Mouse (Mus musculus) CH12.LX (cell line): Measurements from ENCODE around the gene Tescl. TPM values are rescaled to one million over a fixed set of nuclear protein-coding genes. Genes with fewer than 3 reads are reported as not detected.

Experiments
- DNase-seq: peaks from one replicate; pipeline ENCODE4 v3.0.0-alpha.2; 2013; ENCODE audit errors: extremely low read depth
- H3K27ac ChIP-seq: 2 replicates; pipeline ENCODE4 v1.5.1; 2012; ENCODE audit warnings: low read depth, mild to moderate bottlenecking, control low read depth, moderate library complexity; ENCODE audit not compliant: insufficient read depth
- H3K27me3 ChIP-seq: replicated peaks from 2 replicates; pipeline ENCODE3; 2012; ENCODE audit warnings: inconsistent platforms
- H3K36me3 ChIP-seq, 2 experiments: replicated peaks in 1 of 2; 2 replicates each; pipeline versions ENCODE3 to v1.6.1; 2012; ENCODE audit warnings: inconsistent platforms in 1 of 2, low read length in 1 of 2, mild to moderate bottlenecking in 1 of 2, mixed read lengths in 1 of 2, moderate library complexity in 1 of 2; ENCODE audit not compliant: control insufficient read depth in 1 of 2, insufficient read depth in 1 of 2
- H3K4me1 ChIP-seq, 2 experiments: 2 replicates each; pipeline ENCODE4 v1.6.1; 2012; ENCODE audit warnings: inconsistent platforms in 1 of 2, moderate library complexity in 1 of 2; ENCODE audit not compliant: insufficient read depth in 2 of 2, control insufficient read depth in 1 of 2
- H3K4me2 ChIP-seq: 2 replicates; pipeline ENCODE4 v1.6.1; 2012; ENCODE audit warnings: low read depth, mild to moderate bottlenecking, control low read depth; ENCODE audit not compliant: poor library complexity, insufficient read depth, severe bottlenecking
- H3K4me3 ChIP-seq, 3 experiments: fragments of 150-350 bp in 1 of 3; sonication (generic) in 1 of 3; replicated peaks in 1 of 3; 2 replicates each; pipeline versions ENCODE3 to v1.5.1; 2011 to 2012; ENCODE audit warnings: low read depth in 2 of 3, low read length in 2 of 3, mild to moderate bottlenecking in 2 of 3, moderate library complexity in 2 of 3, control low read depth in 1 of 3, improper control_type of control experiment in 1 of 3, inconsistent platforms in 1 of 3, mixed read lengths in 1 of 3; ENCODE audit not compliant: poor library complexity in 1 of 3
- H3K79me2 ChIP-seq: replicated peaks from 2 replicates; pipeline ENCODE4 v1.6.1; 2012; ENCODE audit warnings: mild to moderate bottlenecking, moderate library complexity; ENCODE audit not compliant: control insufficient read depth, poor library complexity, insufficient read depth, severe bottlenecking; ENCODE audit errors: extremely low read depth
- H3K9ac ChIP-seq: 2 replicates; pipeline ENCODE4 v1.6.1; 2012; ENCODE audit warnings: low read depth, mild to moderate bottlenecking, control low read depth, moderate library complexity; ENCODE audit not compliant: insufficient read depth
- H3K9me3 ChIP-seq: replicated peaks from 2 replicates; pipeline ENCODE3; 2012; ENCODE audit warnings: low read length, inconsistent platforms, mixed read lengths
- BHLHE40 ChIP-seq: IDR thresholded peaks from 2 replicates; pipeline ENCODE4 v1.6.1; 2011; ENCODE audit warnings: mild to moderate bottlenecking, low read depth, low read length, improper control_type of control experiment
- CHD2 ChIP-seq: IDR thresholded peaks from 2 replicates; pipeline ENCODE4 v1.6.1; 2011; ENCODE audit warnings: low read length, improper control_type of control experiment
- ELF1 ChIP-seq: IDR thresholded peaks from 2 replicates; pipeline ENCODE4 v1.6.1; 2014; ENCODE audit warnings: low read depth, mild to moderate bottlenecking, inconsistent platforms, low read length, improper control_type of control experiment
- EP300 ChIP-seq: IDR thresholded peaks from 2 replicates; pipeline ENCODE4 v1.6.1; 2011; ENCODE audit warnings: low read length, improper control_type of control experiment
- GABPA ChIP-seq: IDR thresholded peaks from 2 replicates; pipeline ENCODE4 v1.6.1; 2012; ENCODE audit warnings: low read depth, low read length, improper control_type of control experiment, inconsistent platforms; ENCODE audit not compliant: insufficient replicate concordance
- HCFC1 ChIP-seq: IDR thresholded peaks from 2 replicates; pipeline ENCODE4 v1.6.1; 2012; ENCODE audit warnings: low read depth, mild to moderate bottlenecking, inconsistent platforms, low read length, improper control_type of control experiment
- IRF4 ChIP-seq: IDR thresholded peaks from 2 replicates; pipeline ENCODE4 v1.6.1; 2014; ENCODE audit warnings: low read depth, mild to moderate bottlenecking, inconsistent platforms, low read length, improper control_type of control experiment
- KAT2A ChIP-seq: IDR thresholded peaks from 2 replicates; pipeline ENCODE4 v1.6.1; 2012; ENCODE audit warnings: low read length, improper control_type of control experiment, inconsistent platforms; ENCODE audit not compliant: insufficient replicate concordance
- MAFK ChIP-seq: IDR thresholded peaks from 2 replicates; pipeline ENCODE4 v1.6.1; 2011; ENCODE audit warnings: low read length, improper control_type of control experiment; ENCODE audit not compliant: insufficient replicate concordance
- MAX ChIP-seq: IDR thresholded peaks from 2 replicates; pipeline ENCODE4 v1.6.1; 2011; ENCODE audit warnings: low read length, improper control_type of control experiment
- MEF2A ChIP-seq: IDR thresholded peaks from 2 replicates; pipeline ENCODE4 v1.6.1; 2014; ENCODE audit warnings: low read depth, mild to moderate bottlenecking, inconsistent platforms, low read length, improper control_type of control experiment, borderline replicate concordance
- MYC ChIP-seq: IDR thresholded peaks from 2 replicates; pipeline ENCODE4 v1.6.1; 2011; ENCODE audit warnings: low read depth, mild to moderate bottlenecking, improper control_type of control experiment, low read length
- NRF1 ChIP-seq: IDR thresholded peaks from 2 replicates; pipeline ENCODE4 v1.6.1; 2014; ENCODE audit warnings: low read depth, mild to moderate bottlenecking, inconsistent platforms, low read length, improper control_type of control experiment, moderate library complexity
- POLR2A ChIP-seq: IDR thresholded peaks from 2 replicates; pipeline ENCODE4 v1.6.1; 2011; ENCODE audit warnings: low read depth, mild to moderate bottlenecking, improper control_type of control experiment, low read length
- POLR2AphosphoS2 ChIP-seq: IDR thresholded peaks from 2 replicates; pipeline ENCODE4 v1.6.1; 2011; ENCODE audit warnings: low read depth, low read length, improper control_type of control experiment
- SMC3 ChIP-seq: IDR thresholded peaks from 2 replicates; pipeline ENCODE4 v1.6.1; 2011; ENCODE audit warnings: low read depth, low read length, improper control_type of control experiment
- TCF12 ChIP-seq: IDR thresholded peaks from 2 replicates; pipeline ENCODE4 v1.6.1; 2014; ENCODE audit warnings: low read depth, mild to moderate bottlenecking, inconsistent platforms, low read length, improper control_type of control experiment
- UBTF ChIP-seq: IDR thresholded peaks from 2 replicates; pipeline ENCODE4 v1.6.1; 2012; ENCODE audit warnings: low read depth, mild to moderate bottlenecking, inconsistent platforms, low read length, improper control_type of control experiment, moderate library complexity
- USF1 ChIP-seq: IDR thresholded peaks from 2 replicates; pipeline ENCODE4 v1.6.1; 2014; ENCODE audit warnings: low read depth, mild to moderate bottlenecking, inconsistent platforms, low read length, improper control_type of control experiment
- USF2 ChIP-seq: conservative IDR thresholded peaks from 2 replicates; pipeline ENCODE4 v1.6.1; 2011; ENCODE audit warnings: low read depth, low read length, improper control_type of control experiment
- ZC3H11A ChIP-seq: IDR thresholded peaks from 2 replicates; pipeline ENCODE4 v1.6.1; 2012; ENCODE audit warnings: low read depth, mild to moderate bottlenecking, inconsistent platforms, low read length, improper control_type of control experiment
- ZKSCAN1 ChIP-seq: IDR thresholded peaks from 2 replicates; pipeline ENCODE4 v1.6.1; 2012; ENCODE audit warnings: low read depth, inconsistent platforms, low read length, improper control_type of control experiment, borderline replicate concordance
- ZMIZ1 ChIP-seq: IDR thresholded peaks from 2 replicates; pipeline ENCODE4 v1.6.1; 2012; ENCODE audit warnings: low read depth, mild to moderate bottlenecking, inconsistent platforms, low read length, improper control_type of control experiment
- ZNF384 ChIP-seq: IDR thresholded peaks from 2 replicates; pipeline ENCODE4 v1.6.1; 2012; ENCODE audit warnings: low read depth, low read length, improper control_type of control experiment, inconsistent platforms
- dilution Hi-C: fragments of 300-500 bp; cut with MboI; formaldehyde crosslinking; loops from 2 replicates; pipeline ENCODE4 v1.14.3; 2020; ENCODE audit warnings: low sequenced_read_pairs; ENCODE audit not compliant: extremely low pct_unique_long_range_greater_than_20kb, extremely low pct_ligation_motif_present
- in situ Hi-C: fragments of 300-500 bp; cut with MboI; formaldehyde crosslinking; loops from 3 replicates; pipeline ENCODE4 v1.14.3; 2019; ENCODE audit warnings: low sequenced_read_pairs, low pct_ligation_motif_present, low pct_unique_long_range_greater_than_20kb, mixed read lengths
- polyA plus RNA-seq: library from polyadenylated mRNA; unstranded; fragments of >175 nt; gene quantifications from 2 replicates; pipeline ENCODE4 v1.2.1, GENCODE M21; 2012; ENCODE audit warnings: low read depth; ENCODE audit not compliant: insufficient read length
- total RNA-seq, 2 experiments: library from RNA; depleted of rRNA; stranded (reverse); fragments of 300-350 nt in 1 of 2; fragments of >200 nt in 1 of 2; gene quantifications; 2 replicates each; pipeline ENCODE4 v1.2.3; 2012 to 2014

Gene Tescl
- total and polyA plus RNA-seq, 3 experiments = not detected

- TF ChIP-seq CHD2 (peak; percentile 92), ZC3H11A (no peak), TCF12 (no peak; the same call in 1 of the 2 replicates), POLR2AphosphoS2 (no peak)
Observed at GRCm38 (mm10) chr7:24373538-24374379, 40.0 kb upstream of the Tescl start (continued).

DNA sequence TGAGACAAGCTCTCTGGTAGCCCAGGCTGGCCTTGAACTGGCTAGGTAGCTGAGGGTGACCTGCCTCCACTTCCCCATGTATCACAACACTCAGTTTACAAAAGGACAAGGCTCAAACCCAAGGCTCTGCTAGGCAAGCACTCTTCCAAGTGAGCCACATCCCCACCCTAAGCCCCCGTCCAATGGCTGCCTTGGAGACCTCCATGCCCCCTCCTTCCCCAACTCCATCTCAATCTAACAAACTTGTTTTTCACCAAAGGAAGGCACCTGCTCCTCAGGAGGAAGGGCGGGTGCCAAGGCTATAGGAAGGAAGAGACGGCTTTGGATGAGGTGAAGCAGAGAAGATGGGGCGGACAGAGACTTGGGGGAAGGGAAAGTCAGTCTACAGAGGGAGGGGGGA lies 39.0 kb upstream of the Tescl start:
- Histone ChIP-seq H3K4me3 (no peak overlapping the region), H3K79me2 (no peaks in the 10 kb centered on the region), H3K27me3 (no peaks in the 10 kb centered on the region), H3K4me1 (peaks cover 50 to 72% of the 10 kb centered on the region in 2 experiments), H3K36me3 (peaks cover 0 to 7% of the 10 kb centered on the region in 2 experiments), H3K9ac (no peak overlapping the region), H3K4me2 (no peak overlapping the region), H3K9me3 (no peaks in the 10 kb centered on the region), H3K27ac (no peak overlapping the region)
- DNase-seq = no peak
- no peak for TF ChIP-seq EP300
- no peak for TF ChIP-seq IRF4
- TF ChIP-seq POLR2AphosphoS2 = no peak
- no peak for TF ChIP-seq ELF1
- TF ChIP-seq MAX = no peak
- no peak for TF ChIP-seq ZC3H11A
- TF ChIP-seq SMC3 = no peak
- TF ChIP-seq ZKSCAN1 = no peak
- no peak for TF ChIP-seq KAT2A
- TF ChIP-seq UBTF = no peak
- TF ChIP-seq NRF1 = no peak
- TF ChIP-seq HCFC1 = no peak
- no peak for TF ChIP-seq POLR2A
- TF ChIP-seq ZNF384 = no peak
- in situ Hi-C loops (no loop called here), dilution Hi-C loops (no loop called here)

DNA sequence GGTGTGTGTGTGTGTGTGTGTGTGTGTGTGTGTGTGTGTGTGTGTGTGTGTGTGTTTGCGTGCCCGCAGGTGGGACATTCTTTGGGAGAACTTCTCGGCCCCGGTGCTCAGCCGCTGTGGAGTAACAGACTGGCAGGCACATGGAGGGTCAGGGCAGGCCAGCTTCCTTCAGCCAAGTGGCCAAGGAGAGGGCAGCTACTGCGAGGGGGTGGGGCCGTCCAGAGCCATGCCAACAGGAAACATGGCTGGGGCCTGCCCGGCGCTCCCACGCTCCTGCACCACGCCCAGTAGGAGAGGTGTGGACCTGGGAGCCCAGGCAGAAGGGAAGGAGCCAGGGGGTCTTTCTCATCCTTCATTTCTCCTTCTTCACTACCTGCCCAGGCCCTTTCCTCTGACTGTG lies 38.6 kb upstream of the Tescl start:
- Histone ChIP-seq H3K4me3 (no peak overlapping the region), H3K79me2 (no peaks in the 10 kb centered on the region), H3K4me2 (no peak overlapping the region), H3K4me1 (peaks cover 48 to 67% of the 10 kb centered on the region in 2 experiments), H3K27me3 (no peaks in the 10 kb centered on the region), H3K9me3 (no peaks in the 10 kb centered on the region), H3K27ac (no peak overlapping the region), H3K9ac (no peak overlapping the region), H3K36me3 (peaks cover 0 to 4% of the 10 kb centered on the region in 2 experiments)
- TF ChIP-seq MAFK (no peak), ZMIZ1 (no peak), MEF2A (no peak), POLR2A (no peak), GABPA (no peak), BHLHE40 (no peak), MYC (no peak), USF1 (no peak), NRF1 (no peak), USF2 (no peak), ZKSCAN1 (no peak), HCFC1 (no peak)
- dilution Hi-C loops = no loop called here
- in situ Hi-C loops = no loop called here
- DNase-seq = no peak
